Mouse (Mus musculus) hindbrain, embryonic 15.5 days (tissue): ENCODE results near the gene Rnf216. TPM values are rescaled to one million over a fixed set of nuclear protein-coding genes. Genes with fewer than 3 reads are reported as not detected.

Experiments used
- ATAC-seq: fragments of 200-750 bp; cut with Nextera tagmentation; 2 replicates; pipeline ENCODE4 v1.8.0; 2017; ENCODE audit warnings: low read depth, moderate number of reproducible peaks, moderate TSS enrichment; ENCODE audit not compliant: low FRiP score
- H3K27ac ChIP-seq: fragments of 300-500 bp; sonication (generic); replicated peaks from 2 replicates; pipeline ENCODE4 v1.5.1; 2015; ENCODE audit warnings: mild to moderate bottlenecking, inconsistent platforms
- H3K27me3 ChIP-seq: fragments of 300-500 bp; sonication (generic); 2 replicates; pipeline ENCODE4 v1.6.1; 2015; ENCODE audit warnings: control low read depth, inconsistent platforms
- H3K36me3 ChIP-seq: fragments of 300-500 bp; sonication (generic); 2 replicates; pipeline ENCODE4 v1.6.1; 2015; ENCODE audit warnings: control low read depth, inconsistent platforms
- H3K4me1 ChIP-seq: fragments of 300-500 bp; sonication (generic); replicated peaks from 2 replicates; pipeline ENCODE4 v1.6.1; 2015; ENCODE audit warnings: control low read depth, inconsistent platforms
- H3K4me2 ChIP-seq: fragments of 300-500 bp; sonication (generic); 2 replicates; pipeline ENCODE4 v1.6.1; 2015; ENCODE audit warnings: moderate library complexity, mild to moderate bottlenecking, inconsistent platforms
- H3K4me3 ChIP-seq: fragments of 300-500 bp; sonication (generic); 2 replicates; pipeline ENCODE4 v1.5.1; 2015; ENCODE audit warnings: mild to moderate bottlenecking, inconsistent platforms
- H3K9ac ChIP-seq: fragments of 300-500 bp; sonication (generic); 2 replicates; pipeline ENCODE4 v1.6.1; 2015; ENCODE audit warnings: inconsistent platforms
- H3K9me3 ChIP-seq: fragments of 300-500 bp; sonication (generic); 2 replicates; pipeline ENCODE4 v1.6.1; 2016; ENCODE audit warnings: control low read depth, inconsistent platforms
- WGBS: fragments of 180-500 bp; shearing (Covaris S2); methylation state at CpG from one replicate; pipeline ENCODE4 v1.1.7; 2015; 5-methylcytosine and 5-hydroxymethylcytosine counted together
- polyA plus RNA-seq: library from polyadenylated mRNA; unstranded; fragments of >200 nt; fragmentation: Nextera tagmentation; extraction: Ambion mirVana; gene quantifications from 2 replicates; pipeline ENCODE4 v1.2.1, GENCODE M21; 2015

Gene Rnf216
- polyA plus RNA-seq, 1 experiment from 2014 or later, result 30.4 TPM

DNA sequence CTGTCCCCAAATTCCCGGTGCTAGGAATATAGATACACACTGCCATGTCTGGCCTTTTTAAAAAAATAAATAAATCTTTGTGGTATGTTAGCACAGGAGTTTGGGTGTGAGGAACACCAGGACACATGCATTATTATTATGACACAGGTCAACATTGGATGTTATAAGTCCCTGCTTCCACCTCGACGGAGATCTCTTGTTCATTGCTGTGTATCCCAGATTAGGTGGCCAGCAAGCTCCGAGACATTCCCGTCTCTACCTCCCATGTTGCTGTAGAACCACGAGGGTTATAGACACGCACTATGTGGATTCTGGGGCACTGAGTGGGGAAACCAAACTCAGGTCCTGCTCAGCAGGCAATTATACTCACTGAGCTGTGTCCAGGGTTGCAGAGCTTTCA is 17.5 kb downstream of the Rnf216 start:
- H3K27me3 ChIP-seq, result no peaks in the 10 kb centered on the region
- H3K9ac ChIP-seq, result no peak overlapping the region
- no peak overlapping the region for H3K4me2 ChIP-seq
- no peaks in the 10 kb centered on the region for H3K4me1 ChIP-seq
- H3K9me3 ChIP-seq, result no peaks in the 10 kb centered on the region
- no peak overlapping the region for H3K27ac ChIP-seq
- no peak for ATAC-seq
- H3K4me3 ChIP-seq, result no peak overlapping the region
- 93% methylated on average over 7 of the region's 7 CpGs for WGBS
- H3K36me3 ChIP-seq, result peaks cover 9% of the 10 kb centered on the region; the same call in 1 of the 2 replicates

DNA sequence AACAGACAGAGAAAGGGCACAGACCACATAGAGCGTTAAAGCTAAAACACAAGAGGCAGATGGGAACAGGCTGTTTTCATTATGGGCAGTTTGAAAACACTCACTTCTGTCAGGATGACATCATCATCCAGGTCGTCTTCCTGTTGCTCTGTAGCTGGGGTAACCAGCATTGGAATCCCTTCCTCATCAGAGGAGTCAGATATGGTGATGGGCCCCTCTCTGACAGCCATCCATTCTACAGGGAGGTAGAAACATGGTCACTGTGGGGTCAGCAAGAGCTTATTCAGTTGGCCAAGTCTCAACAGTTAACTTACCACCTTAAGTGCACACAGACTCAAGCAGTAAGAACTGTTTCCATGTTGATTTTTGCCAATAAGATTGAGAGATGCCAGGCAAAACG is 19.9 kb downstream of the Rnf216 start:
- H3K4me2 ChIP-seq, result no peak overlapping the region
- no peak overlapping the region for H3K4me3 ChIP-seq
- H3K9ac ChIP-seq, result no peak overlapping the region
- peaks cover 25% of the 10 kb centered on the region for H3K36me3 ChIP-seq
- no peaks in the 10 kb centered on the region for H3K4me1 ChIP-seq
- WGBS, result 64% methylated on average over 3 of the region's 3 CpGs
- no peaks in the 10 kb centered on the region for H3K27me3 ChIP-seq
- H3K9me3 ChIP-seq, result no peaks in the 10 kb centered on the region
- H3K27ac ChIP-seq, result no peak overlapping the region
- no peak for ATAC-seq

DNA sequence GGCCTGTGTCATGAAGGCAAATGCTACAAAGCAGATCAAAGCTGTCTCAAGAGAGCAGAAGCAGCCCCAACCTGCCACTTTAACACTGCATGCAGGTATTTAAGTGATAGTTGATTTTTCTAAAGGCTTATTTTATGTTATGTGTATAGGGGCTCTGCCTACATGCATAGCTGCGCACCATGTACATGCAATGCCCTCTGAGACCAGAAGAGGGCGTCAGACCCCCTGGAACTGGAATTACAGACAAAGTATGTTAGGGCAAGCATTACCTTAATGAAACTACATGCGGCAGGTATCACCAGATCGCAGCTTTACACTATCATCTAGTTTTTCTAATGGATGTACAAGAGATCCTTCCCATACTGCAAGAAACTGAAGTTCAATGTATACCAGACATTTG is 27.9 kb downstream of the Rnf216 start:
- Histone ChIP-seq H3K9me3 (no peaks in the 10 kb centered on the region), H3K9ac (no peak overlapping the region), H3K36me3 (peaks cover 50% of the 10 kb centered on the region), H3K4me2 (no peak overlapping the region), H3K27ac (no peak overlapping the region), H3K4me3 (no peak overlapping the region), H3K4me1 (no peaks in the 10 kb centered on the region), H3K27me3 (no peaks in the 10 kb centered on the region)
- ATAC-seq, result no peak
- 67% methylated on average over 4 of the region's 4 CpGs for WGBS

DNA sequence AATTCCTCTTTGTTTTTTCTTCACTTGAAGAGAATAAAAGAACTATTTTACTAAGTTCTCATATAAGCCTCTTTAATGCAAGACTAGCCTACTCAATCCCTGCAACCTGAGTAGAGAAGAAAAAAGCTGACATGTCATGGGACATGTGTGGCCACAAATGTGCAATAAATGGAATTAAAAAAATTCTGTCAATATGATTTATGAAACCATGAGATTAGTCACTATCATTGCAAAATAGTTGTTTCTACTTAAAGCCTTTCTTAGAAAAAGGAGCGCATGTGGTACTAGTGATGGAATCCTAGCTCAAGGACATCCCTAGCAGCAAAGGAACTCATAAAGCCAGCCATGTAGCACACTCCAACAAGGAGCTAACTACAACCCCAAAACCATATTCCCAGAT is 33.0 kb downstream of the Rnf216 start:
- H3K36me3 ChIP-seq, result peaks cover 46% of the 10 kb centered on the region
- WGBS, result 100% methylated on average over 1 of the region's 1 CpGs
- H3K9ac ChIP-seq, result no peak overlapping the region
- ATAC-seq, result no peak
- no peaks in the 10 kb centered on the region for H3K4me1 ChIP-seq
- H3K27me3 ChIP-seq, result no peaks in the 10 kb centered on the region
- H3K4me3 ChIP-seq, result no peak overlapping the region
- no peak overlapping the region for H3K27ac ChIP-seq
- H3K4me2 ChIP-seq, result no peak overlapping the region
- no peaks in the 10 kb centered on the region for H3K9me3 ChIP-seq

DNA sequence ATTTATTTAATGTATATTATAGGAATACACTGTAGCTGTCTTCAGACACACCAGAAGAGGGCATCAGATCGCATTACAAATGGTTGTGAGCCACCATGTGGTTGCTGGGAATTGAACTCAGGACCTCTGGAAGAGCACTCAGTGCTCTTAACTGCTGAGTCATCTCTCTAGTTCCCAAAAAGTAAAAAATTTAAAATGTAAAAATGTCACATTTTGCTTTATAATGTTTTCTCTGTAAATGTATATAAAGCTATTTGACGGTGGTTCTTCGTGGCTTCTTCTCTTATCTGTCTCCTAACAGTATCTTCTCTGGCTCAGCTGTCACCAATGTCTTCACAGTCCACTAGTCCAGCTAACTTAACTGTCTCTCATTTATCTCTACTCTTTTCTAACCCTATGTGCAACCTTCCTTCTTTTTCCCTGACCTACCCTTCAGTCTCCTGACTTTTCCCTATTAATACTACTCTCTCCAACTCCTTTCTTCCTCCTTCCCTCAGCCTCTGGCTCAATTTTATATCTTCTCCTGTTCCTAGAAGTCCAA is 36.1 kb downstream of the Rnf216 start:
- 96% methylated on average over 3 of the region's 3 CpGs for WGBS
- H3K27me3 ChIP-seq, result no peaks in the 10 kb centered on the region

DNA sequence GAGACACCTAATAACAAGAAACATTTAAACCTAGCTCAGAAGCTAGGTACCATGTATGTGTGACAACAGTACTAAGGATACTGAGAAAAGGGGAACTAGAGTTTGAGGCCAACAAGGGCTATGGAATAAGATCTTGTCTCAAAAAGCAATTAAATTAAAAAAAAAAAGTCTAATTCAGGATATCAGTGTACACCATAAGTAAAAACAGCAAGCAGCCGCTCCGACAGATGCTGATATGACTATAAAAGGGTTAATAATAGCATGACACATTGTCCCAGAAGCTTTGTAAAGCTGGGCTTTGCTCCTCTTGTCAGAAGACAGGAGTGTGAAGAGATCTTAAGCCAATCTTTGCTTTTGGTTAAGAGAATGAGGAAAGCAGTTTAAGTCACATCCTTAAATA is 36.8 kb downstream of the Rnf216 start:
- H3K27me3 ChIP-seq, result no peaks in the 10 kb centered on the region
- H3K4me1 ChIP-seq, result no peaks in the 10 kb centered on the region
- peaks cover 62% of the 10 kb centered on the region for H3K36me3 ChIP-seq
- no peak overlapping the region for H3K4me3 ChIP-seq
- no peak overlapping the region for H3K27ac ChIP-seq
- no peaks in the 10 kb centered on the region for H3K9me3 ChIP-seq
- no peak for ATAC-seq
- no peak overlapping the region for H3K9ac ChIP-seq
- WGBS, result 98% methylated on average over 2 of the region's 2 CpGs
- H3K4me2 ChIP-seq, result no peak overlapping the region

More for the DNA sequence above, 36.1 kb downstream of the Rnf216 start:
- H3K4me1 ChIP-seq, result no peaks in the 10 kb centered on the region
- peaks cover 65% of the 10 kb centered on the region for H3K36me3 ChIP-seq
- ATAC-seq, result no peak
- no peaks in the 10 kb centered on the region for H3K9me3 ChIP-seq
- H3K9ac ChIP-seq, result no peak overlapping the region
- no peak overlapping the region for H3K4me3 ChIP-seq
- no peak overlapping the region for H3K27ac ChIP-seq
- H3K4me2 ChIP-seq, result no peak overlapping the region

DNA sequence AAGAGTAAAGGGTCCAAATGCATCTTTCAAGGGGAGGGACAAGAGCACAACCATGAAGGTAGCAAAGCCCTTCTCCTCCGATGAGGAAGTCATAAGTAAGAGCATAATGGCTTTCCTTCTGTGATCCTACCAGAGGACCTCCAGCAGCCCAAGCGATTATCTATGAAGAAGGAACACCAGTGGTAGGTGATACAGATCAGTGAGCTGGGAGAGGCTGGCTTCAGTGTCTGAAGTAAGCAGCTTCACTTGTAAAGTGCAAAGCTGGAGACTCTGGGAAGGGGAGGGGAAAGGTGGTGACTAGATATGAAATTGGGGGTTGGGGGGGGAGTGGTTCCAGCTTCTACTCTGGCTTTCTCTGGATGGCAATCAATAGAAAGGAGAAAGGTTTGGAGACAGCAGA is 43.7 kb downstream of the Rnf216 start:
- Histone ChIP-seq H3K4me2 (no peak overlapping the region), H3K9ac (no peak overlapping the region), H3K9me3 (no peaks in the 10 kb centered on the region), H3K4me3 (no peak overlapping the region), H3K36me3 (peaks cover 42% of the 10 kb centered on the region), H3K4me1 (peaks cover 16% of the 10 kb centered on the region; the same call in 1 of the 2 replicates), H3K27ac (no peak overlapping the region), H3K27me3 (no peaks in the 10 kb centered on the region)
- WGBS, result 94% methylated on average over 2 of the region's 2 CpGs
- no peak for ATAC-seq

DNA sequence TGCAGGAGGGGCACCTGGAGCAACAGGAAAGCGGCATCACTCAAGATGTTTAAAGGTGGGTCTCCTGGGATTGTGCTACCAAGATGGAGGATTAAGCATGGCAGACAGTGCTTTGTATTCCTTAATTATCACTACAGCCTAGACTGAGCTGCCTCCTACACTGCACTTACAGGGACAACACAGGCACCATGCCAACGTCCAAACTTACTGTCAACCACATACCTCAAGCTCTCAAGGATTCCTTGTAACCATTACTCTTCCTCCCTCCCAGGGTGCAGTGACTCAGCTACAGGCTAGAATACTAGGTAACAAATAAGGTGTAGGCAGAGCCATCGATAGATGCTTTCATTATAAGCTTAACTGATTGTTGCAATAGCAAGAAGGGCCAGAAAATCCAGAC is 44.4 kb downstream of the Rnf216 start:
- Histone ChIP-seq H3K4me2 (no peak overlapping the region), H3K4me3 (no peak overlapping the region), H3K9me3 (no peaks in the 10 kb centered on the region), H3K27me3 (no peaks in the 10 kb centered on the region), H3K27ac (no peak overlapping the region), H3K4me1 (peaks cover 16% of the 10 kb centered on the region; the same call in 1 of the 2 replicates), H3K36me3 (peaks cover 37% of the 10 kb centered on the region), H3K9ac (no peak overlapping the region)
- 94% methylated on average over 3 of the region's 3 CpGs for WGBS
- no peak for ATAC-seq

DNA sequence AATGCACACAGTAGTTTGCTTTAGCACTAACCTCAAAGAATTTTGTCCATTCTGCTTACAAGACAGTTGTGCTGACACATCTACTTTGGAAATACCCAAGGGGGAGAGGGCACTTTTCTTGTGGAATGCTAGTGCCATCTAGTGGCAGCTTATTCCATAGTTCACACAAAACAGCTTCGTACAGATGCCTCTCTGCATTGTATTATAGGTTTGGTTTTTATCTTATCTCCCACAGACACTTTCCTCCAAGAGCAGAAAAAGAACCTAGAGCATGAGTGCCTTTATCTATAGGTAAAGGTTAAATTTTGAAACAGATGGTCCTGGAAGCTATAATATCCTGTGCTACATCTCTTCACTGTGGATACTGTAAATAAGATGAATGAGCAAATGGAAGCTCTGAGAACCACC is 46.2 kb downstream of the Rnf216 start:
- no peak overlapping the region for H3K9ac ChIP-seq
- peak; percentile 78; the same call in 1 of the 2 replicates for ATAC-seq
- no peak overlapping the region for H3K4me2 ChIP-seq
- no peak overlapping the region for H3K27ac ChIP-seq
- no peaks in the 10 kb centered on the region for H3K9me3 ChIP-seq
- peaks cover 20% of the 10 kb centered on the region for H3K4me1 ChIP-seq
- no peak overlapping the region for H3K4me3 ChIP-seq
- 4% methylated on average over 1 of the region's 1 CpGs for WGBS
- H3K27me3 ChIP-seq, result no peaks in the 10 kb centered on the region
- peaks cover 27% of the 10 kb centered on the region for H3K36me3 ChIP-seq

DNA sequence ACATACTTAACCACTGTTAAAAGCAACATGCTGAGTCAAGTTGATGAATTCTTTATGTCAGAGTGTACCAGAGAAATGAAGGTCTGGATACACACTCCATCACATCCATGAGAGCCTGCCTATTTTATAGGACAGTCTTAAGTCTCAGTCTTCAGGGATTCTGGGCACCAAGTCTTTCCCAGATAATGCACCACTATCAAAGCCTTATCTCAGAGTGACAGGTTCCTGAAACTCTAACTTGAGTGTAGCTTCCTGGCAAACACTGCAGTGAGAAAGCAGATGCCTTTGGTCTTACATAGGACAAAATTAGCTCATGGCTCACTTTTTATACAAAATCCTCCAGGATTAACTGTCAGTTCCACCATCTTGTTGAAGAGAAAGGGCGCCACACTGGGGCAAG is 46.7 kb downstream of the Rnf216 start:
- no peak for ATAC-seq
- Histone ChIP-seq H3K4me1 (peaks cover 24% of the 10 kb centered on the region), H3K36me3 (peaks cover 27% of the 10 kb centered on the region), H3K4me2 (no peak overlapping the region), H3K4me3 (no peak overlapping the region), H3K9me3 (no peaks in the 10 kb centered on the region), H3K27ac (no peak overlapping the region), H3K9ac (no peak overlapping the region), H3K27me3 (no peaks in the 10 kb centered on the region)
- WGBS, result 97% methylated on average over 1 of the region's 1 CpGs

DNA sequence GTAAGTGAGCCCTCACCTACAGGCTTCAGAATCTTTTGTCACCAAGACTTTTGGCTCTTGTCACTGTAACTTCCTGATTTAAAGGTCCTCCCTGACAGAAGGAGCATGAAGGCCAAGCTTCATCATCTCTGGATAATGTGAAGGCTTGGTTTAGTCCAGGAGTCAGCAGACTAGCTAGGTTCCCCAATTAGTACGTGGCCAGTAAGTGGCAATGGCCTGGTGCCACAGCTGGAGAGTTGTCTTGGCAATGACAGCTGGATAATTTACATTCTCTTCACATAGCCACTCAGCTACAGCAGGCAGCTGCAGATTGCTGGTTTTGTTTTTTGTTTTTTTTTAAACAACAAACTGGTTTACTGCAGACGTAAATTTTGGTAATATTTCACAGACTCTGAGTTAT is 47.6 kb downstream of the Rnf216 start:
- Histone ChIP-seq H3K4me1 (peaks cover 29% of the 10 kb centered on the region), H3K9me3 (no peaks in the 10 kb centered on the region), H3K36me3 (peaks cover 27% of the 10 kb centered on the region), H3K27me3 (no peaks in the 10 kb centered on the region), H3K4me3 (no peak overlapping the region), H3K4me2 (no peak overlapping the region), H3K9ac (no peak overlapping the region), H3K27ac (0 out of 2 replicates have a peak overlapping the region, but pooled peaks have one; percentile 7)
- WGBS, result 63% methylated on average over 2 of the region's 2 CpGs
- no peak for ATAC-seq

DNA sequence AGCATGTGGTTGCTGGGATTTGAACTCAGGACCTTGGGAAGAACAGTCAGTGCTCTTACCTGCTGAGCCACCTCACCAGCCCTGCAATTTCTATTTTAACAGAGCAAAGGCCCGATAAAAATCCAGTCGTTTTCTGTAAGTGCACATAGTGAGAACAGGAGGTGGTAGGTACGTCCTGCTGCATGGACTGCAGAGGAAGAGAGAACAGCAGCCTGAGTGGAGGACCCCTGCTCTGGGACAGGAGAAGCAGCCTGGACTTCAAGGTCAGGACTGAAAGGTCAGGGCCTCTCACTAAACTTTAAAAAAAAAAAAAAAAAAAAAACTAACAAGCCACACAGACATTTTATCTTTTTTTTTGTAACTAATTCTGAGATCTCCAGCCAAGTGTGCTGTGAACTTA is 50.5 kb downstream of the Rnf216 start:
- Histone ChIP-seq H3K9ac (no peak overlapping the region), H3K27ac (peak overlapping the region; percentile 78), H3K9me3 (no peaks in the 10 kb centered on the region), H3K27me3 (no peaks in the 10 kb centered on the region), H3K4me3 (no peak overlapping the region), H3K4me2 (no peak overlapping the region), H3K4me1 (peaks cover 46% of the 10 kb centered on the region), H3K36me3 (peaks cover 11% of the 10 kb centered on the region; the same call in 1 of the 2 replicates)
- WGBS, result 90% methylated on average over 3 of the region's 3 CpGs
- ATAC-seq, result no peak

DNA sequence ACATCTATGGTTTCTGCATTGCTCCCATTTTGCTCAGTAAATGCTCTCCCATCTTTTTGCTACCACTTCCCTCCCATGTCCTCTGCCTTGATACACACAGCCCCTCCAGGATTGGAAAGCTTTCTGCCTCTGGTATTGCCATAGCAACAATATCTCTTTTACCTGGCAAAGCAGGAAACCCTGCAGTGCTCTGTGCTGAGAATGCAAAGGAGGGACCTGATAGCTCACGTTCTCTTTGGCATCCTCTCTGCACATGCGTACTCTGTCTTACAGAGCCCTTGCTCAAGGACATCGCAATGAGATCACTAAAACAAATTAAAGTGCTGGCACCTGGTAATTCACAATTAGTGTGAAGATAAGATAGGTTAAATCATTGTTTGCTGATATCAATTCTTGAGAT is 51.3 kb downstream of the Rnf216 start:
- Histone ChIP-seq H3K9me3 (no peaks in the 10 kb centered on the region), H3K4me3 (no peak overlapping the region), H3K9ac (no peak overlapping the region), H3K36me3 (peaks cover 11% of the 10 kb centered on the region; the same call in 1 of the 2 replicates), H3K4me1 (peaks cover 46% of the 10 kb centered on the region), H3K27me3 (no peaks in the 10 kb centered on the region), H3K4me2 (0 out of 2 replicates have a peak overlapping the region, but pooled peaks have one; percentile 6), H3K27ac (peak overlapping the region; percentile 78)
- 36% methylated on average over 3 of the region's 3 CpGs for WGBS
- ATAC-seq, result peak; percentile 76
